Mouse (Mus musculus) brain, embryonic 18.5 days (tissue): ENCODE measurements around the gene Cypt12.

Experiments used
- DNase-seq: peaks from one replicate; pipeline ENCODE4 v3.0.0-alpha.2; 2012; ENCODE audit warnings: low read depth, low spot score

Gene Cypt12

GRCm38 (mm10) chr3:17948299-17948698 lies at the start of gene Cypt12:
Cypt12 (plus strand) TSS chr3:17948410.
- no peak for DNase-seq

- DNase-seq = no peak
Observed at GRCm38 (mm10) chr3:17913796-17914195, 34.4 kb upstream of the Cypt12 start.

- DNase-seq = no peak
Observed at GRCm38 (mm10) chr3:17940206-17940605, 8.0 kb upstream of the Cypt12 start.
